Mouse (Mus musculus) cerebellum, postnatal 4 days (tissue): Measurements from ENCODE around the gene Dap3.
"Not testable (repeated sequence)": the region's sequence is repeated elsewhere in the genome, so short reads cannot be mapped to it uniquely, and the experiment has no call there.

ENCODE experiments used
- DNase-seq, 2 experiments: peaks; one replicate each; pipeline ENCODE4 v3.0.0; 2022; ENCODE audit warnings: low spot score in 2 of 2, mixed read lengths in 1 of 2

The Dap3 gene

GRCm38 (mm10) chr3:88913511-88914383, 37.2 kb downstream of the Dap3 start, which contains the start of gene Msto1:
Gene Msto1, minus strand, starts transcription at chr3:88913999.
- DNase-seq: peak; percentile 80 to 87

- DNase-seq: no peak
Measured at GRCm38 (mm10) chr3:88912585-88912984, 38.4 kb downstream of the Dap3 start.

GRCm38 (mm10) chr3:88906393-88907159, 44.4 kb downstream of the Dap3 start:
- no peak for DNase-seq

- no peak for DNase-seq
Measured at GRCm38 (mm10) chr3:88905741-88906140, 45.2 kb downstream of the Dap3 start.

- DNase-seq: no peak
Measured at GRCm38 (mm10) chr3:88905209-88905608, 45.8 kb downstream of the Dap3 start.

GRCm38 (mm10) chr3:88904803-88905202, 46.2 kb downstream of the Dap3 start:
- no peak for DNase-seq

- not testable (repeated sequence) for DNase-seq
Measured at GRCm38 (mm10) chr3:88893011-88893410, 58.0 kb downstream of the Dap3 start.

- not testable (repeated sequence) for DNase-seq
Measured at GRCm38 (mm10) chr3:88882536-88882935, 68.4 kb downstream of the Dap3 start.
